Mouse (Mus musculus): ENCODE measurements at regions not wholly inside any gene's neighbourhood (a gene's known extent, or its start where the extent isn't known, plus 50 kb on each side); places are given as distances from the start of the nearest gene placed in this dataset.

DNA sequence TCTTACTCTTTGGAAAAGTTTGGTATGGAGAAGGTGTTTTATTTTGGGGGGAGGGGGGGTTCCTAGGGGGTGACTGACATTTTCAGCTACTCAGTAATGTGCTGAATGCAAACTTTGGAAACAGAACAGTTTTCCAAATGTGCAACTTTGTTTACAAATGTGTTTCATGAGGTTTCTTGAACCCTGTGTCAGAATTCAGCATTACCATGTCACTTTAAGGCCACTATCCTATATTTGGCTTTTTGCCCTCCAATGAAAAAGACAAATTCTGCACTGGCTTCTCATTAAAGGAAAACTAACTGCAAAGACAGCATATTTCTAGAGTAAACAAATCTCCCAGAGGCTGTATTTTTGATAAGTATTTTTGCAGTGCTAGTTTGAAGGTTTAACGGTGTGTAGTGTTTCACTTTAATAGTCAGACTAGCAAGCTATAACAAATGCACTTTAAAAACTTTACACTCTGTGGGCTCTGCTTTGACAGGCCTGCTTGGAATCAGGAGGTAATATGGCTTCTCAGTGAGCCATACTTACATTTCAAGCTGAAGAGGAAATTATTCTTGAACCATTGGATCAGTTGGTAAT is 1589.5 kb upstream of the Tenm2 start:
- no peak for TF ChIP-seq CTCF (IDR thresholded peaks at IDR 0.05; ENCODE audit: low read depth)
- no peak for TF ChIP-seq EP300 (optimal IDR thresholded peaks at IDR 0.05)
